In the genomic region with DNA sequence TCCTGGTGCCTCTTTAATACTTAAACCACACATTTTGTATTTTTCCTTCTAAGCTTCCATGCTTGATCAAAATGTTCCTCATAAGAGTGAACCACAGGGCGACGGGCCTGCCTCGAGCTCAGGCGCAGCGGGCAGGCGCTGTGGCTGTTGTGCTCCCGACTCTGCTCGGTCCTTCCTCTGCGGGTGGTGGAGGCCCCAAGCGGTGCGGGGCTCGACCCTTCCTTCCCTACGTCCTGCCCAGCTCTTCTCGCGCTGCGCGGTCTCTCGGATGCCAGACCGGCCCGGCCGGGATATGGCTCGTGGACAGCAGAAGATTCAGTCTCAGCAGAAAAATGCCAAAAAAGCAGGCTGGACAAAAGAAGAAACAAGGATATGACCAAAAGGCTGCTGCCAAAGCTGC, we compare ENCODE assay signal across 8 mouse cellular contexts. TPM values are rescaled to one million over a fixed set of nuclear protein-coding genes. Genes with fewer than 3 reads are reported as not detected.
A peak's percentile ranks its signal among the peaks of the same experiment; 100 is the strongest.
DNase-seq lines count a peak whose midpoint lies in the region; ATAC-seq and TF ChIP-seq lines count a peak whose summit lies in the region.

No protein-coding gene starts in this region.

- peak overlapping the region; percentile 34 for H3K4me3 ChIP-seq in heart, embryonic 13.5 days
- H3K4me3 ChIP-seq in cerebellum, adult 2 months (replicated peaks; ENCODE audit: insufficient read depth, low read depth, low read length) = peak overlapping the region; percentile 37
- H3K4me3 ChIP-seq in midbrain, embryonic 10.5 days = peak overlapping the region; percentile 36; the same call in 1 of the 2 replicates

- peak overlapping the region; percentile 67 for H3K9ac ChIP-seq in heart, embryonic 13.5 days

- no peaks in the 10 kb centered on the region for H3K9me3 ChIP-seq in heart, embryonic 13.5 days
- H3K9me3 ChIP-seq in midbrain, embryonic 10.5 days (replicated peaks) = no peaks in the 10 kb centered on the region

- ATAC-seq in heart, embryonic 13.5 days (ENCODE audit: extremely low read depth, insufficient number of reproducible peaks, low FRiP score, low TSS enrichment) = no peak
- ATAC-seq in granulocyte monocyte progenitor cell, adult 5-6 weeks (replicated peaks; ENCODE audit: poor library complexity, severe bottlenecking) = peak; percentile 34; the same call in 1 of the 2 replicates
- no peak for ATAC-seq in frontal cortex, adult (ENCODE audit: low TSS enrichment)

- DNase-seq in heart, adult 11 months = no peak
- peak; percentile 33 to 34 for DNase-seq in cerebellum, adult 2 months
- peak; percentile 29 for DNase-seq in midbrain, embryonic 10.5 days (ENCODE audit: low spot score)
- no peak for DNase-seq in left cerebral cortex, postnatal 14 days (ENCODE audit: low spot score in 2 of 2)
- no peak for DNase-seq in layer of hippocampus, adult 8-10 months (ENCODE audit: low spot score in 2 of 2)

- 8% methylated on average over 22 of the region's 22 CpGs for WGBS in heart, embryonic 13.5 days
- 11% methylated on average over 22 of the region's 22 CpGs for WGBS in cerebellum, adult 2 months
- 7% methylated on average over 22 of the region's 22 CpGs for WGBS in midbrain, embryonic 10.5 days

- H3K27ac ChIP-seq in heart, embryonic 13.5 days (replicated peaks) = no peak overlapping the region
- no peak overlapping the region for H3K27ac ChIP-seq in cerebellum, adult 2 months (ENCODE audit: insufficient read depth, low read length)
- H3K27ac ChIP-seq in midbrain, embryonic 10.5 days (replicated peaks) = 0 out of 2 replicates have a peak overlapping the region, but pooled peaks have one; percentile 38

- no peaks in the 10 kb centered on the region for H3K36me3 ChIP-seq in heart, embryonic 13.5 days
- no peaks in the 10 kb centered on the region for H3K36me3 ChIP-seq in midbrain, embryonic 10.5 days

- no peaks in the 10 kb centered on the region for H3K27me3 ChIP-seq in heart, embryonic 13.5 days (replicated peaks)
- H3K27me3 ChIP-seq in cerebellum, adult 2 months (ENCODE audit: control insufficient read depth, insufficient read depth, low read length) = no peaks in the 10 kb centered on the region
- no peaks in the 10 kb centered on the region for H3K27me3 ChIP-seq in midbrain, embryonic 10.5 days (ENCODE audit: low read depth, poor library complexity, severe bottlenecking)

- H3K4me2 ChIP-seq in heart, embryonic 13.5 days = peak overlapping the region; percentile 64

- no peak for TF ChIP-seq CTCF in cerebellum, adult 2 months (IDR thresholded peaks at IDR 0.05; ENCODE audit: borderline replicate concordance, insufficient read depth, low read depth, low read length)

- H3K4me1 ChIP-seq in heart, embryonic 13.5 days = no peaks in the 10 kb centered on the region
- H3K4me1 ChIP-seq in cerebellum, adult 2 months (ENCODE audit: control insufficient read depth, insufficient read depth, low read length) = no peaks in the 10 kb centered on the region; the same call in 1 of the 2 replicates
- peaks cover 4% of the 10 kb centered on the region for H3K4me1 ChIP-seq in midbrain, embryonic 10.5 days

- no peak for TF ChIP-seq POLR2A in cerebellum, adult 2 months (IDR thresholded peaks at IDR 0.05; ENCODE audit: borderline replicate concordance, insufficient read depth, low read length)

- intact Hi-C loops in left cerebral cortex, postnatal 14 days (cut with DNase I) = no loop called here

RNA-seq across cellular contexts. Expression of a gene that starts 6.0 kb away (rescaled TPM):
- 1.7 and 2.8 TPM in 2 replicates for polyA plus RNA-seq in heart, embryonic 13.5 days (2015; fragmentation: Nextera tagmentation; extraction: Ambion mirVana)
- polyA plus RNA-seq in cerebellum, adult 2 months (2012; rRNA removed) = 2.0 and 2.4 TPM in 2 replicates
- total RNA-seq in granulocyte monocyte progenitor cell, adult 5-6 weeks (2014; fragmentation: Nextera tagmentation) = 0.38 TPM in 1 of 2 replicates, not detected in the other
- 1.6 TPM in 1 of 2 replicates, not detected in the other for total RNA-seq in granulocyte monocyte progenitor cell, adult 5-6 weeks (2017)
- 7.7 and 12.8 TPM in 2 replicates for polyA plus RNA-seq in midbrain, embryonic 10.5 days (2016; fragmentation: Nextera tagmentation; extraction: Ambion mirVana)
- 1 to 10 TPM; 3.7 to 5.3 TPM for total RNA-seq in left cerebral cortex, postnatal 14 days (2021)
- total RNA-seq in layer of hippocampus, adult 8-10 months (2022) = 10 to 100 TPM in 2 of 4 experiments, 1 to 10 TPM in 2; 4.7 to 19.5 (median 11.5) TPM

Comparison
In these comparisons a context has a peak if more than half of its experiments do, and no peak if none do; other contexts are left out.
1. DNase-seq: peak in cerebellum, adult 2 months (2 of 2) and midbrain, embryonic 10.5 days (single experiment); none in heart, adult 11 months (single experiment), left cerebral cortex, postnatal 14 days (0 of 2) and layer of hippocampus, adult 8-10 months (0 of 2).
2. Peak in every context shown above with its lines, with median percentiles within 50 percentile points of each other: H3K4me3 ChIP-seq.